Mouse (Mus musculus) brain, embryonic 14.5 days (tissue): ENCODE results near the gene Nsun2.

ENCODE experiments used
- CTCF ChIP-seq: fragments of 200-500 bp; IDR thresholded peaks from 2 replicates; pipeline ENCODE4 v1.5.1; 2012; ENCODE audit warnings: inconsistent platforms, mild to moderate bottlenecking, moderate library complexity, borderline replicate concordance; ENCODE audit not compliant: insufficient read depth, insufficient read length; ENCODE audit errors: extremely low read depth
- POLR2A ChIP-seq: fragments of 200-500 bp; IDR thresholded peaks from 2 replicates; pipeline ENCODE4 v1.6.1; 2012; ENCODE audit warnings: mild to moderate bottlenecking, inconsistent platforms, borderline replicate concordance; ENCODE audit not compliant: poor library complexity, insufficient read depth, insufficient read length, severe bottlenecking; ENCODE audit errors: extremely low read depth

DNA sequence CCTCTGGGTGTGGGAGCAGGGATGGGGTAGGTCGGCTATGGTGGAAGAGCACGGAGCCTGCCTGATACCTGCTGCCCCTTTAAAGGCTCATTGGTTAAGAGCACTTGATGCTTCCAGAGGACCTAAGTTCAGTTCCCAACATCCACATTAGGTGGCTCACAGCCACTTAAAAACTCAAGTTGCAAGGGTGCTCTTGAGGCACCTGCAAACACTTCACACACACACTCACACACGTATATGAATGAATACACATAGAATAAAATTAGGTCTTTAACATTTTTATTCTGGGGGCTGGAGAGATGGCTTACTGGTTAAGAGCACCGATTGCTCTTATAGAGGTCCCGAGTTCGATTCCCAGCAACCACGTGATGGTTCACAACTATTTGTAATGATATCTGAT lies 46.4 kb upstream of the Nsun2 start:
- TF ChIP-seq CTCF = no peak
- no peak for TF ChIP-seq POLR2A
